Mouse (Mus musculus): ENCODE measurements around the gene Snx9.
A peak's percentile ranks its signal among the peaks of the same experiment; 100 is the strongest.

The Snx9 gene

GRCm38 (mm10) chr17:5843641-5843990, 2.5 kb downstream of the Snx9 start:
- DNase-seq (ENCODE audit: inconsistent ontology term) = no peak

- no peak for DNase-seq (ENCODE audit: inconsistent ontology term)
Observed at GRCm38 (mm10) chr17:5845376-5845775, 4.2 kb downstream of the Snx9 start.

- DNase-seq (ENCODE audit: inconsistent ontology term) = peak; percentile 74
Observed at GRCm38 (mm10) chr17:5846101-5846500, 5.0 kb downstream of the Snx9 start.

- DNase-seq (ENCODE audit: inconsistent ontology term) = no peak
Observed at GRCm38 (mm10) chr17:5848706-5849415, 7.7 kb downstream of the Snx9 start.

- DNase-seq (ENCODE audit: inconsistent ontology term) = peak; percentile 82
Observed at GRCm38 (mm10) chr17:5849421-5849910, 8.3 kb downstream of the Snx9 start.

- DNase-seq (ENCODE audit: inconsistent ontology term) = peak; percentile 12
Observed at GRCm38 (mm10) chr17:5850031-5850430, 8.9 kb downstream of the Snx9 start.

- DNase-seq (ENCODE audit: inconsistent ontology term) = no peak
Observed at GRCm38 (mm10) chr17:5850476-5850875, 9.3 kb downstream of the Snx9 start.

- DNase-seq (ENCODE audit: inconsistent ontology term) = no peak
Observed at GRCm38 (mm10) chr17:5853936-5854335, 12.8 kb downstream of the Snx9 start.

- no peak for DNase-seq (ENCODE audit: inconsistent ontology term)
Observed at GRCm38 (mm10) chr17:5855560-5855959, 14.4 kb downstream of the Snx9 start.

GRCm38 (mm10) chr17:5856426-5856825, 15.3 kb downstream of the Snx9 start:
- no peak for DNase-seq (ENCODE audit: inconsistent ontology term)

GRCm38 (mm10) chr17:5857206-5857605, 16.1 kb downstream of the Snx9 start:
- no peak for DNase-seq (ENCODE audit: inconsistent ontology term)

GRCm38 (mm10) chr17:5858209-5858608, 17.1 kb downstream of the Snx9 start:
- no peak for DNase-seq (ENCODE audit: inconsistent ontology term)

- DNase-seq (ENCODE audit: inconsistent ontology term) = no peak
Observed at GRCm38 (mm10) chr17:5862285-5862684, 21.2 kb downstream of the Snx9 start.

- DNase-seq (ENCODE audit: inconsistent ontology term) = no peak
Observed at GRCm38 (mm10) chr17:5862869-5863268, 21.7 kb downstream of the Snx9 start.

- DNase-seq (ENCODE audit: inconsistent ontology term) = no peak
Observed at GRCm38 (mm10) chr17:5863745-5864144, 22.6 kb downstream of the Snx9 start.

GRCm38 (mm10) chr17:5867456-5867855, 26.3 kb downstream of the Snx9 start:
- no peak for DNase-seq (ENCODE audit: inconsistent ontology term)

GRCm38 (mm10) chr17:5868319-5869031, 27.3 kb downstream of the Snx9 start:
- DNase-seq (ENCODE audit: inconsistent ontology term) = no peak

GRCm38 (mm10) chr17:5869461-5869860, 28.3 kb downstream of the Snx9 start:
- no peak for DNase-seq (ENCODE audit: inconsistent ontology term)

- no peak for DNase-seq (ENCODE audit: inconsistent ontology term)
Observed at GRCm38 (mm10) chr17:5870002-5870401, 28.9 kb downstream of the Snx9 start.

- DNase-seq (ENCODE audit: inconsistent ontology term) = no peak
Observed at GRCm38 (mm10) chr17:5870696-5871095, 29.6 kb downstream of the Snx9 start.

GRCm38 (mm10) chr17:5872506-5872905, 31.4 kb downstream of the Snx9 start:
- peak; percentile 84 for DNase-seq (ENCODE audit: inconsistent ontology term)

- DNase-seq (ENCODE audit: inconsistent ontology term) = no peak
Observed at GRCm38 (mm10) chr17:5874565-5874964, 33.4 kb downstream of the Snx9 start.

- DNase-seq (ENCODE audit: inconsistent ontology term) = no peak
Observed at GRCm38 (mm10) chr17:5877611-5878157, 36.6 kb downstream of the Snx9 start.
